Mouse (Mus musculus) ES-E14 (cell line): ENCODE measurements around the gene Hscb.

ENCODE experiments used
- CHD2 ChIP-seq: IDR thresholded peaks from 2 replicates; pipeline ENCODE4 v1.6.1; 2014; ENCODE audit warnings: mild to moderate bottlenecking, low read depth, low read length, inconsistent platforms
- MAFK ChIP-seq: IDR thresholded peaks from 2 replicates; pipeline ENCODE4 v1.6.1; 2014; ENCODE audit warnings: mild to moderate bottlenecking, low read depth, low read length, inconsistent platforms; ENCODE audit not compliant: insufficient read depth
- ZC3H11A ChIP-seq: IDR thresholded peaks from 2 replicates; pipeline ENCODE4 v1.6.1; 2012; ENCODE audit warnings: low read depth, mild to moderate bottlenecking, inconsistent platforms, low read length, borderline replicate concordance
- ZNF384 ChIP-seq: IDR thresholded peaks from 2 replicates; pipeline ENCODE4 v1.6.1; 2012; ENCODE audit warnings: low read depth, low read length, inconsistent platforms

DNA sequence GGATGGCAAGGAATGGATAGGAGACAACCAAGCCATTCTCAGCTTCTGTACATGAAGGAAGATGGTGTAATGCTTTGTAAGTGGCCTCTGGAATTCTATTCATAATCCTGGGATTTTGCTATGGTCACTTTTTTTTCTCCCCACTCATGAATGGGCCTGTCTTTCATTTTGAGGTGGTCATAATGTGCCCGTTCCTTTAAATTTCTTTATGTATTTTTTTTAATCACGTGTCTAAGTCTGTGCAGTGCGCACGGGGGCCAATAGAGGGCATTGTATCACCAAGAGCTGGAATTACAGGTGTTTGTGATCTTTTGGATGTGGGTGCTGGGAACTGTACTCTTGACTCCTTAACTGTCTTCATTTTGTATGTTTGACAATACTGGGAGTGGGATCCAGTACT, 888 bp upstream of the Hscb start:
- no peak for TF ChIP-seq MAFK
- no peak for TF ChIP-seq CHD2
- no peak for TF ChIP-seq ZC3H11A
- TF ChIP-seq ZNF384, result peak; percentile 32; the same call in 1 of the 2 replicates
